Mouse (Mus musculus): ENCODE results near the gene Ahnak2. TPM values are rescaled to one million over a fixed set of nuclear protein-coding genes. Genes with fewer than 3 reads are reported as not detected.

Gene Ahnak2
- polyA plus RNA-seq, 2 experiments = 2.5 to 3.3 TPM

GRCm38 (mm10) chr12:112764991-112765390 lies 37.5 kb downstream of the Ahnak2 start:
- 89% methylated on average over 7 of the region's 7 CpGs for WGBS
- Histone ChIP-seq H3K9ac (ENCODE audit: low read depth, low read length, severe bottlenecking) (no peak overlapping the region), H3K27me3 (ENCODE audit: control insufficient read depth, insufficient read depth, low read length) (no peaks in the 10 kb centered on the region), H3K4me1 (ENCODE audit: control insufficient read depth, insufficient read depth, low read length) (no peaks in the 10 kb centered on the region), H3K4me3 (replicated peaks; ENCODE audit: low read length) (no peak overlapping the region), H3K4me2 (replicated peaks; ENCODE audit: low read depth, low read length, severe bottlenecking) (no peak overlapping the region), H3K27ac (replicated peaks; ENCODE audit: low read depth, low read length) (no peak overlapping the region), H3K36me3 (ENCODE audit: control insufficient read depth, insufficient read depth, low read length) (no peaks in the 10 kb centered on the region), H3K9me3 (ENCODE audit: control insufficient read depth, low read length) (no peaks in the 10 kb centered on the region)
- DNase-seq (ENCODE audit: low spot score) = no peak
- no peak for TF ChIP-seq POLR2A (IDR thresholded peaks at IDR 0.05; ENCODE audit: borderline replicate concordance, extremely low read depth, insufficient read depth, insufficient read length)
- no peak for ATAC-seq (ENCODE audit: low FRiP score, low read depth)

- no peak overlapping the region for H3K4me2 ChIP-seq (replicated peaks; ENCODE audit: low read depth, low read length, severe bottlenecking)
- ATAC-seq (ENCODE audit: low FRiP score, low read depth) (no peak), DNase-seq (ENCODE audit: low spot score) (no peak)
- no peaks in the 10 kb centered on the region for H3K9me3 ChIP-seq (ENCODE audit: control insufficient read depth, low read length)
- no peak overlapping the region for H3K4me3 ChIP-seq (replicated peaks; ENCODE audit: low read length)
- H3K9ac ChIP-seq (ENCODE audit: low read depth, low read length, severe bottlenecking) = no peak overlapping the region
- H3K27me3 ChIP-seq (ENCODE audit: control insufficient read depth, insufficient read depth, low read length) = no peaks in the 10 kb centered on the region
- H3K27ac ChIP-seq (replicated peaks; ENCODE audit: low read depth, low read length) = no peak overlapping the region
- 85% methylated on average over 5 of the region's 5 CpGs for WGBS
- no peaks in the 10 kb centered on the region for H3K4me1 ChIP-seq (ENCODE audit: control insufficient read depth, insufficient read depth, low read length)
- H3K36me3 ChIP-seq (ENCODE audit: control insufficient read depth, insufficient read depth, low read length) = no peaks in the 10 kb centered on the region
- no peak for TF ChIP-seq POLR2A (IDR thresholded peaks at IDR 0.05; ENCODE audit: borderline replicate concordance, extremely low read depth, insufficient read depth, insufficient read length)
Observed at GRCm38 (mm10) chr12:112764141-112764540, 38.3 kb downstream of the Ahnak2 start.

GRCm38 (mm10) chr12:112763176-112763575 lies 39.3 kb downstream of the Ahnak2 start:
- no peak for ATAC-seq (ENCODE audit: low FRiP score, low read depth)
- no peaks in the 10 kb centered on the region for H3K36me3 ChIP-seq (ENCODE audit: control insufficient read depth, insufficient read depth, low read length)
- H3K4me2 ChIP-seq (replicated peaks; ENCODE audit: low read depth, low read length, severe bottlenecking) = no peak overlapping the region
- no peak for TF ChIP-seq POLR2A (IDR thresholded peaks at IDR 0.05; ENCODE audit: borderline replicate concordance, extremely low read depth, insufficient read depth, insufficient read length)
- H3K9me3 ChIP-seq (ENCODE audit: control insufficient read depth, low read length) = no peaks in the 10 kb centered on the region
- no peak overlapping the region for H3K4me3 ChIP-seq (replicated peaks; ENCODE audit: low read length)
- WGBS = 87% methylated on average over 4 of the region's 4 CpGs
- DNase-seq (ENCODE audit: low spot score) = no peak
- H3K4me1 ChIP-seq (ENCODE audit: control insufficient read depth, insufficient read depth, low read length) = no peaks in the 10 kb centered on the region
- H3K9ac ChIP-seq (ENCODE audit: low read depth, low read length, severe bottlenecking) = no peak overlapping the region
- no peaks in the 10 kb centered on the region for H3K27me3 ChIP-seq (ENCODE audit: control insufficient read depth, insufficient read depth, low read length)
- no peak overlapping the region for H3K27ac ChIP-seq (replicated peaks; ENCODE audit: low read depth, low read length)

GRCm38 (mm10) chr12:112762018-112762417 lies 40.4 kb downstream of the Ahnak2 start:
- no peak overlapping the region for H3K4me2 ChIP-seq (replicated peaks; ENCODE audit: low read depth, low read length, severe bottlenecking)
- no peak for TF ChIP-seq POLR2A (IDR thresholded peaks at IDR 0.05; ENCODE audit: borderline replicate concordance, extremely low read depth, insufficient read depth, insufficient read length)
- WGBS = 93% methylated on average over 3 of the region's 3 CpGs
- no peak for ATAC-seq (ENCODE audit: low FRiP score, low read depth)
- no peak overlapping the region for H3K27ac ChIP-seq (replicated peaks; ENCODE audit: low read depth, low read length)
- H3K4me1 ChIP-seq (ENCODE audit: control insufficient read depth, insufficient read depth, low read length) = no peaks in the 10 kb centered on the region
- no peaks in the 10 kb centered on the region for H3K36me3 ChIP-seq (ENCODE audit: control insufficient read depth, insufficient read depth, low read length)
- no peak for DNase-seq (ENCODE audit: low spot score)
- H3K9ac ChIP-seq (ENCODE audit: low read depth, low read length, severe bottlenecking) = no peak overlapping the region
- no peak overlapping the region for H3K4me3 ChIP-seq (replicated peaks; ENCODE audit: low read length)
- no peaks in the 10 kb centered on the region for H3K9me3 ChIP-seq (ENCODE audit: control insufficient read depth, low read length)
- no peaks in the 10 kb centered on the region for H3K27me3 ChIP-seq (ENCODE audit: control insufficient read depth, insufficient read depth, low read length)

- Histone ChIP-seq H3K9me3 (ENCODE audit: control insufficient read depth, low read length) (no peaks in the 10 kb centered on the region), H3K27me3 (ENCODE audit: control insufficient read depth, insufficient read depth, low read length) (no peaks in the 10 kb centered on the region), H3K4me1 (ENCODE audit: control insufficient read depth, insufficient read depth, low read length) (no peaks in the 10 kb centered on the region), H3K4me2 (replicated peaks; ENCODE audit: low read depth, low read length, severe bottlenecking) (no peak overlapping the region), H3K27ac (replicated peaks; ENCODE audit: low read depth, low read length) (no peak overlapping the region), H3K4me3 (replicated peaks; ENCODE audit: low read length) (no peak overlapping the region), H3K9ac (ENCODE audit: low read depth, low read length, severe bottlenecking) (no peak overlapping the region), H3K36me3 (ENCODE audit: control insufficient read depth, insufficient read depth, low read length) (no peaks in the 10 kb centered on the region)
- DNase-seq (ENCODE audit: low spot score) = no peak
- 89% methylated on average over 4 of the region's 4 CpGs for WGBS
- no peak for ATAC-seq (ENCODE audit: low FRiP score, low read depth)
- TF ChIP-seq POLR2A (IDR thresholded peaks at IDR 0.05; ENCODE audit: borderline replicate concordance, extremely low read depth, insufficient read depth, insufficient read length) = no peak
Observed at GRCm38 (mm10) chr12:112761411-112761810, 41.0 kb downstream of the Ahnak2 start.
